Mouse (Mus musculus): ENCODE data around the gene Fam205a4. TPM values are rescaled to one million over a fixed set of nuclear protein-coding genes. Genes with fewer than 3 reads are reported as not detected.
"Not testable (repeated sequence)": the region's sequence is repeated elsewhere in the genome, so short reads cannot be mapped to it uniquely, and the experiment has no call there.

The Fam205a4 gene
- total RNA-seq (2022), result 1 to 10 TPM; 2.7 to 5.2 (median 4.8) TPM

- not testable (repeated sequence) for DNase-seq (ENCODE audit: low spot score in 2 of 2)
Observed at GRCm38 (mm10) chr4:41965758-41966157, at the start of gene Fam205a4. Gene Fam205a4 (plus strand): TSS chr4:41966058.

- not testable (repeated sequence) for DNase-seq (ENCODE audit: low spot score in 2 of 2)
Observed at GRCm38 (mm10) chr4:41941272-41941671, 24.6 kb upstream of the Fam205a4 start, which contains the start of gene Gm20878. Gene Gm20878 (plus strand): TSS chr4:41941572.

Other genes with a start within 250 kb of the Fam205a4 start
- gene Dctn3, start 242.9 kb upstream of the Fam205a4 start, total RNA-seq (2022), result 100 to 1,000 TPM; 158 to 167 (median 165) TPM
- gene Arid3c, start 234.9 kb upstream of the Fam205a4 start, total RNA-seq (2022), result under 1 TPM; 0.37 to 0.78 (median 0.54) TPM
- 10 to 100 TPM; 71.9 to 85.1 (median 76.5) TPM for gene Galt, start 210.8 kb upstream of the Fam205a4 start, total RNA-seq (2022)
- gene Sigmar1, start 209.9 kb upstream of the Fam205a4 start, total RNA-seq (2022), result 10 to 100 TPM; 49.7 to 59.2 (median 54.4) TPM
- 100 to 1,000 TPM; 189 to 252 (median 238) TPM for gene Ccl27a, start 191.8 kb upstream of the Fam205a4 start, total RNA-seq (2022)
- 1 to 10 TPM in 2 of 4 experiments, not detected in 2; 2.0 to 6.1 TPM for gene Gm21541, start 62.4 kb upstream of the Fam205a4 start, total RNA-seq (2022)
- gene Gm20878, start 24.5 kb upstream of the Fam205a4 start, total RNA-seq (2022), result 10 to 100 TPM; 41.9 to 50.5 (median 45.2) TPM
- gene Gm21093, start 68.7 kb downstream of the Fam205a4 start, total RNA-seq (2022), result 1 to 10 TPM; 3.9 to 8.4 (median 5.3) TPM
- gene Gm3893, start 125.1 kb downstream of the Fam205a4 start, total RNA-seq (2022), result not detected
- 10 to 100 TPM; 28.7 to 46.7 (median 35.2) TPM for gene Gm13304, start 148.8 kb downstream of the Fam205a4 start, total RNA-seq (2022)
- gene Gm13306, start 187.4 kb downstream of the Fam205a4 start, total RNA-seq (2022), result 10 to 100 TPM; 27.4 to 45.7 (median 33.5) TPM
- 1 to 10 TPM in 3 of 4 experiments, under 1 TPM in 1; 0.22 to 2.0 (median 1.3) TPM for gene Gm13305, start 202.5 kb downstream of the Fam205a4 start, total RNA-seq (2022)